Mouse (Mus musculus): ENCODE results near the gene Sel1l3. TPM values are rescaled to one million over a fixed set of nuclear protein-coding genes. Genes with fewer than 3 reads are reported as not detected.

The Sel1l3 gene
- polyA plus RNA-seq, 1 experiment, result 47.7 TPM

- TF ChIP-seq POLR2A (IDR thresholded peaks at IDR 0.05; ENCODE audit: extremely low read depth, insufficient read depth, low read length) (no peak), CTCF (IDR thresholded peaks at IDR 0.05; ENCODE audit: extremely low read depth, insufficient read depth, low read length) (no peak)
- no peak overlapping the region for H3K27ac ChIP-seq (ENCODE audit: insufficient read depth, low read length)
- peaks cover 7% of the 10 kb centered on the region for H3K4me1 ChIP-seq (ENCODE audit: control insufficient read depth, insufficient read depth, low read length)
- H3K4me3 ChIP-seq (ENCODE audit: insufficient read depth, low read length), result no peak overlapping the region
Observed at GRCm38 (mm10) chr5:53153144-53153543, 60.6 kb downstream of the Sel1l3 start.

DNA sequence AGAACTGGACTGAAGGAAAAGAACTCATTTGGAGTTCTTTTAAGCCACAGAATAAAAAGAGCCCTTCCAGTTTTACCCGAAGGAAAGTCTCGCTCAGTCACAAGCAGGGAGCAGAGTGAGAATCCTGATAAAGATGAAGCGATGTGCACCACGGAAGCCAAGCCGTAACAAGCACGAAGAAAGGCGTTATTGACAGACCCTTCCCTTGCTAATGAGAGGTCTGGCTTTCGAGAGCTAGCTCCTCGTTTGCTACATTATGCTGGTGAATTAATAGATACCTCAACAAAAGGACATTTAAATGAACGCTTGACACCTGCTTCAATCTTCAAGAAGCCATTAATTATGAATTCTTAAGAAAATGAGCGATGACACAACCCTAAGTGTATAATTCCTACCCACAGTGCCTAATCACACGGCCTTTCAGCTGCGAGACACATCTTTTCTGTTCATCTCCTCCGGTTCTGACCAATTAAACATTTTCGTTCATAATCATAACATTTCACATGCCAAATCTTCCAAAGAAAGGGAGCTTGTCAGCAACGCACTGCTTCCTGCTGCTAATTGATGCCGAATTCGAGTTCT, 62.3 kb downstream of the Sel1l3 start:
- H3K4me1 ChIP-seq (ENCODE audit: control insufficient read depth, insufficient read depth, low read length), result peaks cover 16% of the 10 kb centered on the region
- no peak overlapping the region for H3K27ac ChIP-seq (ENCODE audit: insufficient read depth, low read length)
- no peak overlapping the region for H3K4me3 ChIP-seq (ENCODE audit: insufficient read depth, low read length)
- no peak for TF ChIP-seq POLR2A (IDR thresholded peaks at IDR 0.05; ENCODE audit: extremely low read depth, insufficient read depth, low read length)
- TF ChIP-seq CTCF (IDR thresholded peaks at IDR 0.05; ENCODE audit: extremely low read depth, insufficient read depth, low read length), result no peak

DNA sequence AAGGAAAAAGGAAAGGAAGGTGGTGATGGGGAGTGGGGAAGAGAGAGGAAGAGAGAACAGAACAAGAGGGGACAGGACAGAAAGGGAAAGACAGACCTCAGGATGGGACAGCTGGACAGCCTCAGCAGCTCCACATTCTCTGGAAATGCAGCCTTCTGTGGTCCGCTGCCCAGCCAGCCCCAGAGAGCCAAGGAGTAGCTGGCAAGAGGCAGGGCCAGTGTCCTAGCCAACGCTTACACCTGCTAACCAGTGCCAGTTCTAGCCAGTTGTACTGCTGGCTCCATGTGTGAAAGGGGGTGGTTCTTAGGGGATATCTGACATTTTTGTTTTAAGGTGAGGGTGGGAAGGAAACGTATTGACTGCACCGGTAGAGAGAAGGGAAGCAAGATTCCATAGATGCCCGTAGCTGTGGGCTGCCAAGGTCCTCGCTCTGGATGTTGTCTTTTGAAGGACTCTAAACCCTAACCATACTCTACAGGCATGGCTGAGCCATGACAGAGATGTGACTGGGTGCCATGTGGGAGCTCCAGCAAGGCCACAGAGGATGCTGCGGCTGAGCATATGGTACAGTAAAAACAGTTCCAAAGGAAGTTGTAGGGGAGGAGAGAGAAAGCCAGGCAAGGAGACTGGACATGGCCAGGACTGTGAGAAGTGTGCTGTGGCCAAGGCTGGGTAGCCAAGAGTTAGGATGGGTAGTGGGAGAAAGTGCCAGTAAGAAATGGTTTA, 64.6 kb downstream of the Sel1l3 start:
- Histone ChIP-seq H3K4me1 (ENCODE audit: control insufficient read depth, insufficient read depth, low read length) (peaks cover 12% of the 10 kb centered on the region), H3K27ac (ENCODE audit: insufficient read depth, low read length) (no peak overlapping the region), H3K4me3 (ENCODE audit: insufficient read depth, low read length) (no peak overlapping the region)

GRCm38 (mm10) chr5:53148160-53148923, 65.4 kb downstream of the Sel1l3 start:
- Histone ChIP-seq H3K4me1 (ENCODE audit: control insufficient read depth, insufficient read depth, low read length) (peaks cover 11% of the 10 kb centered on the region), H3K27ac (ENCODE audit: insufficient read depth, low read length) (peak overlapping the region; percentile 79; the same call in 1 of the 2 replicates), H3K4me3 (ENCODE audit: insufficient read depth, low read length) (no peak overlapping the region)
- TF ChIP-seq CTCF (IDR thresholded peaks at IDR 0.05; ENCODE audit: extremely low read depth, insufficient read depth, low read length) (no peak), POLR2A (IDR thresholded peaks at IDR 0.05; ENCODE audit: extremely low read depth, insufficient read depth, low read length) (no peak)

More for the DNA sequence above, 64.6 kb downstream of the Sel1l3 start:
- TF ChIP-seq CTCF (IDR thresholded peaks at IDR 0.05; ENCODE audit: extremely low read depth, insufficient read depth, low read length) (no peak), POLR2A (IDR thresholded peaks at IDR 0.05; ENCODE audit: extremely low read depth, insufficient read depth, low read length) (no peak)

DNA sequence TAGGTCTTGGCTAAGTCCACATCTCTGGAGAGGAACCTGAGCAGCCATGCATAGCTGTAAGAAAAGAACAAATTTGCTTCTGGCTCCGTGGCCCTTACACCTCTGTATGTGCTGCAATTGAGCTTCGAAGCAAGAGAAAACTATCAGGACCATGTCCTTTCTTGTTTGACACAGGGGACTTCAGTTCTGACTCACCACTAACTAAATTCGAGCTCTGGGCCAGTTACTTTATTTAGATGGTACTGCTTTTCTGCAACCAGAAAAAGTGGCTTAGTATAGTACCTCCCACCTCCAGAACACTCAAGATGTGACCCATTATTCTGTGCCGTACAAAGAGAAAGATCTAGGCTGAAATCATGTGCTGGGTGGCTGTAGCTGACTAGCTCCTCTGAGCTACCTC, 66.3 kb downstream of the Sel1l3 start:
- H3K4me1 ChIP-seq (ENCODE audit: control insufficient read depth, insufficient read depth, low read length), result peaks cover 11% of the 10 kb centered on the region
- TF ChIP-seq POLR2A (IDR thresholded peaks at IDR 0.05; ENCODE audit: extremely low read depth, insufficient read depth, low read length) (no peak), CTCF (IDR thresholded peaks at IDR 0.05; ENCODE audit: extremely low read depth, insufficient read depth, low read length) (no peak)
- no peak overlapping the region for H3K4me3 ChIP-seq (ENCODE audit: insufficient read depth, low read length)
- peak overlapping the region; percentile 49; the same call in 1 of the 2 replicates for H3K27ac ChIP-seq (ENCODE audit: insufficient read depth, low read length)

GRCm38 (mm10) chr5:53146684-53147061, 67.1 kb downstream of the Sel1l3 start:
- Histone ChIP-seq H3K27ac (ENCODE audit: insufficient read depth, low read length) (peak overlapping the region; percentile 49; the same call in 1 of the 2 replicates), H3K4me1 (ENCODE audit: control insufficient read depth, insufficient read depth, low read length) (peaks cover 11% of the 10 kb centered on the region), H3K4me3 (ENCODE audit: insufficient read depth, low read length) (no peak overlapping the region)
- TF ChIP-seq POLR2A (IDR thresholded peaks at IDR 0.05; ENCODE audit: extremely low read depth, insufficient read depth, low read length) (no peak), CTCF (IDR thresholded peaks at IDR 0.05; ENCODE audit: extremely low read depth, insufficient read depth, low read length) (no peak)

DNA sequence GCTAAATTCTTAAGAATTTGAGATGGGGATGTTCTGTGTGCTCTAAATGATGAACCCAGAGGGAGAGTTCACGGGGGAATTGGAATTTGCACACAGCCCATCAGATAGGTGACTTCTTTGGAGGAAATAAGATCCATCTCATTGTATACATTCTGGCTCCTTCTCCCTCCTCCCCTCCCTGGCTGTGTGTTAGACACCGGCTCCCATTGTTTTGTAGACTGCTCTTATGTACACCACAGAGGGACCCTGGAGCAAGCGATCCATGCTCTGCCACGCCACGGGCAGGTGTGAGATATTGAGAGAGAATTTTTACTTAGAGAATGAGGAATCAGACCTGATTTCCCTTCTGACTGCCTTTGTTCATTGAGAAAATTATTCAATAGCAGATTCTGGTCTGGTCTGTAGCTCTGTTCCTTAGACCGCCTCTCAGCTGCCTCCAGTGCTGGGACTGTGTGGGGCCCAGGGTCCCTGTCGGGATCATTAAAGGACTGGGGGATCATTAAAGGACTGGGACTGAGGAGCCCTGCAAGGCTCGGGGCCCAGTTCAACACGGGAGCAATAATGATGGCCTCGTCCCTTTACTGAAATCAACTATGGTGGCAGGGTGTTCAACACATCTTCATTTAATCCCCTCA, 67.6 kb downstream of the Sel1l3 start:
- H3K27ac ChIP-seq (ENCODE audit: insufficient read depth, low read length), result no peak overlapping the region
- TF ChIP-seq POLR2A (IDR thresholded peaks at IDR 0.05; ENCODE audit: extremely low read depth, insufficient read depth, low read length) (no peak), CTCF (IDR thresholded peaks at IDR 0.05; ENCODE audit: extremely low read depth, insufficient read depth, low read length) (no peak)
- peaks cover 11% of the 10 kb centered on the region for H3K4me1 ChIP-seq (ENCODE audit: control insufficient read depth, insufficient read depth, low read length)
- no peak overlapping the region for H3K4me3 ChIP-seq (ENCODE audit: insufficient read depth, low read length)

GRCm38 (mm10) chr5:53142587-53142986, 71.1 kb downstream of the Sel1l3 start:
- TF ChIP-seq POLR2A (IDR thresholded peaks at IDR 0.05; ENCODE audit: extremely low read depth, insufficient read depth, low read length) (no peak), CTCF (IDR thresholded peaks at IDR 0.05; ENCODE audit: extremely low read depth, insufficient read depth, low read length) (no peak)
- no peak overlapping the region for H3K27ac ChIP-seq (ENCODE audit: insufficient read depth, low read length)

More at GRCm38 (mm10) chr5:53142587-53142986, 71.1 kb downstream of the Sel1l3 start:
- Histone ChIP-seq H3K4me3 (ENCODE audit: insufficient read depth, low read length) (no peak overlapping the region), H3K4me1 (ENCODE audit: control insufficient read depth, insufficient read depth, low read length) (peaks cover 23% of the 10 kb centered on the region)
